Comparison of ENCODE assay signal across 12 mouse cellular contexts in genomic region chr10:122922226-122922625, GRCm38 (mm10).
DNase-seq lines count a peak whose midpoint lies in the region; ATAC-seq and TF ChIP-seq lines count a peak whose summit lies in the region.
"Had no signal": no experiment of that assay in that cellular context is flagged by ENCODE, and none has a peak within 500 bp of the region (broad histone marks: within the 10 kb centered on the region; RNA-seq: fewer than 3 reads in every experiment).

No protein-coding gene starts in this region.

- H3K4me2 ChIP-seq in forebrain, embryonic 11.5 days (ENCODE audit: low read depth, low read length, severe bottlenecking), result no peak overlapping the region
- H3K4me2 ChIP-seq in lung, embryonic 14.5 days, result peak overlapping the region; percentile 27; the same call in 1 of the 2 replicates
- H3K4me2 ChIP-seq in embryonic facial prominence, embryonic 11.5 days (ENCODE audit: low read depth, low read length), result no peak overlapping the region
- H3K4me2 ChIP-seq in midbrain, embryonic 14.5 days (ENCODE audit: low read length), result no peak overlapping the region
- H3K4me2 ChIP-seq: limb, embryonic 15.5 days had no signal

- H3K27me3 ChIP-seq in forebrain, embryonic 11.5 days (ENCODE audit: control insufficient read depth, insufficient read depth, low read length), result no peaks in the 10 kb centered on the region
- no peaks in the 10 kb centered on the region for H3K27me3 ChIP-seq in forebrain, embryonic 10.5 days (ENCODE audit: poor library complexity, severe bottlenecking)
- H3K27me3 ChIP-seq in lung, embryonic 14.5 days (ENCODE audit: insufficient read depth, low read length), result no peaks in the 10 kb centered on the region
- no peaks in the 10 kb centered on the region for H3K27me3 ChIP-seq in embryonic facial prominence, embryonic 11.5 days (ENCODE audit: control insufficient read depth, insufficient read depth, low read length)
- no peaks in the 10 kb centered on the region for H3K27me3 ChIP-seq in midbrain, embryonic 14.5 days (ENCODE audit: control insufficient read depth, insufficient read depth, low read length)
- H3K27me3 ChIP-seq: limb, embryonic 15.5 days had no signal

- TF ChIP-seq CTCF in lung, embryonic 14.5 days (IDR thresholded peaks at IDR 0.05; ENCODE audit: low read depth), result no peak

- H3K27ac ChIP-seq in forebrain, embryonic 11.5 days (ENCODE audit: low read depth, low read length), result no peak overlapping the region
- no peak overlapping the region for H3K27ac ChIP-seq in forebrain, embryonic 10.5 days
- no peak overlapping the region for H3K27ac ChIP-seq in lung, embryonic 14.5 days (ENCODE audit: low read depth)
- H3K27ac ChIP-seq in embryonic facial prominence, embryonic 11.5 days (replicated peaks; ENCODE audit: low read depth, low read length), result no peak overlapping the region
- H3K27ac ChIP-seq in midbrain, embryonic 14.5 days (replicated peaks; ENCODE audit: low read depth, low read length), result no peak overlapping the region
- H3K27ac ChIP-seq: heart, adult 2 months; limb, embryonic 15.5 days had no signal

- 0 out of 2 replicates have a peak, but pooled peaks have one; percentile 49 for ATAC-seq in forebrain, embryonic 11.5 days (replicated peaks; ENCODE audit: low FRiP score)
- ATAC-seq in lung, embryonic 14.5 days (ENCODE audit: insufficient read depth), result peak; percentile 95
- ATAC-seq in embryonic facial prominence, embryonic 11.5 days (replicated peaks; ENCODE audit: insufficient number of reproducible peaks, low FRiP score, low TSS enrichment, low read depth), result 0 out of 2 replicates have a peak, but pooled peaks have one; percentile 7
- no peak for ATAC-seq in midbrain, embryonic 14.5 days (ENCODE audit: low FRiP score, low TSS enrichment)

- no peak overlapping the region for H3K9ac ChIP-seq in forebrain, embryonic 11.5 days (ENCODE audit: low read length)
- no peak overlapping the region for H3K9ac ChIP-seq in lung, embryonic 14.5 days
- H3K9ac ChIP-seq in embryonic facial prominence, embryonic 11.5 days (replicated peaks; ENCODE audit: low read length), result no peak overlapping the region
- H3K9ac ChIP-seq in midbrain, embryonic 14.5 days (replicated peaks; ENCODE audit: low read length), result no peak overlapping the region
- H3K9ac ChIP-seq: limb, embryonic 15.5 days had no signal

- no peak for DNase-seq in forebrain, embryonic 11.5 days (ENCODE audit: low spot score)
- DNase-seq in forebrain, embryonic 10.5 days (ENCODE audit: extremely low spot score, low spot score), result no peak
- peak; percentile 82 for DNase-seq in lung, embryonic 14.5 days
- no peak for DNase-seq in lung, postnatal 25 days (ENCODE audit: low spot score)
- DNase-seq in embryonic facial prominence, embryonic 11.5 days (ENCODE audit: low spot score), result peak; percentile 63
- DNase-seq in midbrain, embryonic 14.5 days, result peak; percentile 58
- no peak for DNase-seq in cerebellum, adult 9-10 months
- DNase-seq in right cerebral cortex, postnatal 10 days (ENCODE audit: low spot score in 2 of 2), result no peak
- DNase-seq: cerebellum, postnatal 25 days; heart, adult 2 months had no signal

- H3K4me3 ChIP-seq in forebrain, embryonic 11.5 days (ENCODE audit: low read depth, low read length), result no peak overlapping the region
- H3K4me3 ChIP-seq in forebrain, embryonic 10.5 days, result no peak overlapping the region
- no peak overlapping the region for H3K4me3 ChIP-seq in lung, embryonic 14.5 days (ENCODE audit: low read depth, low read length)
- H3K4me3 ChIP-seq in embryonic facial prominence, embryonic 11.5 days (ENCODE audit: low read depth, low read length), result no peak overlapping the region
- no peak overlapping the region for H3K4me3 ChIP-seq in midbrain, embryonic 14.5 days (replicated peaks; ENCODE audit: low read depth, low read length)
- H3K4me3 ChIP-seq: heart, adult 2 months; limb, embryonic 15.5 days had no signal

- H3K36me3 ChIP-seq in forebrain, embryonic 11.5 days (ENCODE audit: control insufficient read depth, insufficient read depth, low read length), result no peaks in the 10 kb centered on the region
- 0 out of 2 replicates have a peak, but pooled peaks cover 2% of the 10 kb centered on the region for H3K36me3 ChIP-seq in forebrain, embryonic 10.5 days (replicated peaks)
- no peaks in the 10 kb centered on the region for H3K36me3 ChIP-seq in lung, embryonic 14.5 days (ENCODE audit: insufficient read depth)
- no peaks in the 10 kb centered on the region for H3K36me3 ChIP-seq in embryonic facial prominence, embryonic 11.5 days (replicated peaks; ENCODE audit: control insufficient read depth, insufficient read depth, low read depth, low read length)
- H3K36me3 ChIP-seq in midbrain, embryonic 14.5 days (ENCODE audit: control insufficient read depth, insufficient read depth, low read length), result no peaks in the 10 kb centered on the region
- H3K36me3 ChIP-seq: G1E; limb, embryonic 15.5 days had no signal

- H3K9me3 ChIP-seq in forebrain, embryonic 11.5 days (ENCODE audit: control insufficient read depth, low read length), result no peaks in the 10 kb centered on the region
- no peaks in the 10 kb centered on the region for H3K9me3 ChIP-seq in forebrain, embryonic 10.5 days
- H3K9me3 ChIP-seq in lung, embryonic 14.5 days (ENCODE audit: low read depth, low read length), result no peaks in the 10 kb centered on the region
- H3K9me3 ChIP-seq in embryonic facial prominence, embryonic 11.5 days (replicated peaks; ENCODE audit: control insufficient read depth, low read length), result no peaks in the 10 kb centered on the region
- H3K9me3 ChIP-seq in midbrain, embryonic 14.5 days (ENCODE audit: control insufficient read depth, low read length), result no peaks in the 10 kb centered on the region
- H3K9me3 ChIP-seq: limb, embryonic 15.5 days had no signal

- WGBS in forebrain, embryonic 11.5 days, result 41% methylated on average over 7 of the region's 7 CpGs
- WGBS in forebrain, embryonic 10.5 days, result 43% methylated on average over 7 of the region's 7 CpGs
- 21% methylated on average over 7 of the region's 7 CpGs for WGBS in lung, embryonic 14.5 days
- WGBS in embryonic facial prominence, embryonic 11.5 days, result 37% methylated on average over 7 of the region's 7 CpGs
- 37% methylated on average over 7 of the region's 7 CpGs for WGBS in midbrain, embryonic 14.5 days

- H3K4me1 ChIP-seq in forebrain, embryonic 11.5 days (replicated peaks; ENCODE audit: control insufficient read depth, insufficient read depth, low read length), result 0 out of 2 replicates have a peak, but pooled peaks cover 2% of the 10 kb centered on the region
- no peaks in the 10 kb centered on the region for H3K4me1 ChIP-seq in forebrain, embryonic 10.5 days
- H3K4me1 ChIP-seq in lung, embryonic 14.5 days (ENCODE audit: insufficient read depth), result no peaks in the 10 kb centered on the region
- no peaks in the 10 kb centered on the region for H3K4me1 ChIP-seq in embryonic facial prominence, embryonic 11.5 days (ENCODE audit: control insufficient read depth, insufficient read depth, low read length)
- 0 out of 2 replicates have a peak, but pooled peaks cover 5% of the 10 kb centered on the region for H3K4me1 ChIP-seq in midbrain, embryonic 14.5 days (ENCODE audit: control insufficient read depth, insufficient read depth, low read length)

Comparison
In these comparisons a context has a peak if more than half of its experiments do, and no peak if none do; other contexts are left out.
1. DNase-seq: peak in lung, embryonic 14.5 days (single experiment), embryonic facial prominence, embryonic 11.5 days (single experiment) and midbrain, embryonic 14.5 days (single experiment); none in forebrain, embryonic 11.5 days (single experiment), forebrain, embryonic 10.5 days (single experiment), lung, postnatal 25 days (single experiment), cerebellum, adult 9-10 months (single experiment) and right cerebral cortex, postnatal 10 days (0 of 2).